Mouse (Mus musculus) embryo, embryonic 10.5 days (tissue): ENCODE results near the gene Dgki.
A peak's percentile ranks its signal among the peaks of the same experiment; 100 is the strongest.

Experiments
- DNase-seq: peaks from one replicate; pipeline ENCODE4 v3.0.0-alpha.2; 2015; ENCODE audit warnings: low spot score

Dgki gene

GRCm38 (mm10) chr6:37242100-37242768 is 57.8 kb downstream of the Dgki start:
- DNase-seq, result no peak

- DNase-seq, result no peak
Measured at GRCm38 (mm10) chr6:37241434-37241833, 58.5 kb downstream of the Dgki start.

GRCm38 (mm10) chr6:37240140-37240539 is 59.8 kb downstream of the Dgki start:
- no peak for DNase-seq

- DNase-seq, result no peak
Measured at GRCm38 (mm10) chr6:37236893-37237292, 63.1 kb downstream of the Dgki start.

GRCm38 (mm10) chr6:37231148-37231547 is 68.8 kb downstream of the Dgki start:
- no peak for DNase-seq

- no peak for DNase-seq
Measured at GRCm38 (mm10) chr6:37222947-37223510, 77.0 kb downstream of the Dgki start.

- no peak for DNase-seq
Measured at GRCm38 (mm10) chr6:37222016-37222415, 78.0 kb downstream of the Dgki start.

- DNase-seq, result no peak
Measured at GRCm38 (mm10) chr6:37219110-37219509, 80.9 kb downstream of the Dgki start.

- peak; percentile 44 for DNase-seq
Measured at GRCm38 (mm10) chr6:37216342-37216763, 83.6 kb downstream of the Dgki start.

GRCm38 (mm10) chr6:37215655-37216054 is 84.3 kb downstream of the Dgki start:
- DNase-seq, result no peak

GRCm38 (mm10) chr6:37212930-37213329 is 87.1 kb downstream of the Dgki start:
- no peak for DNase-seq

- no peak for DNase-seq
Measured at GRCm38 (mm10) chr6:37211545-37212247, 88.3 kb downstream of the Dgki start.

- DNase-seq, result no peak
Measured at GRCm38 (mm10) chr6:37202901-37203300, 97.1 kb downstream of the Dgki start.

GRCm38 (mm10) chr6:37200840-37201239 is 99.1 kb downstream of the Dgki start:
- no peak for DNase-seq

- DNase-seq, result no peak
Measured at GRCm38 (mm10) chr6:37199502-37199901, 100.5 kb downstream of the Dgki start.

- DNase-seq, result no peak
Measured at GRCm38 (mm10) chr6:37197745-37198144, 102.2 kb downstream of the Dgki start.

- DNase-seq, result no peak
Measured at GRCm38 (mm10) chr6:37196870-37197269, 103.1 kb downstream of the Dgki start.

- no peak for DNase-seq
Measured at GRCm38 (mm10) chr6:37195766-37196165, 104.2 kb downstream of the Dgki start.

- no peak for DNase-seq
Measured at GRCm38 (mm10) chr6:37181961-37182360, 118.0 kb downstream of the Dgki start.

GRCm38 (mm10) chr6:37171149-37171832 is 128.7 kb downstream of the Dgki start:
- DNase-seq, result peak; percentile 8

GRCm38 (mm10) chr6:37158880-37159279 is 141.1 kb downstream of the Dgki start:
- DNase-seq, result no peak

- no peak for DNase-seq
Measured at GRCm38 (mm10) chr6:37154051-37154450, 145.9 kb downstream of the Dgki start.

GRCm38 (mm10) chr6:37150483-37150882 is 149.5 kb downstream of the Dgki start:
- DNase-seq, result no peak
